Mouse (Mus musculus): Measurements from ENCODE around the gene Fank1. TPM values are rescaled to one million over a fixed set of nuclear protein-coding genes. Genes with fewer than 3 reads are reported as not detected.
"Not testable (repeated sequence)": the region's sequence is repeated elsewhere in the genome, so short reads cannot be mapped to it uniquely, and the experiment has no call there.

Gene Fank1
- total and polyA plus RNA-seq, 2 experiments from 2014 or later = 4.5 to 9.0 TPM

DNA sequence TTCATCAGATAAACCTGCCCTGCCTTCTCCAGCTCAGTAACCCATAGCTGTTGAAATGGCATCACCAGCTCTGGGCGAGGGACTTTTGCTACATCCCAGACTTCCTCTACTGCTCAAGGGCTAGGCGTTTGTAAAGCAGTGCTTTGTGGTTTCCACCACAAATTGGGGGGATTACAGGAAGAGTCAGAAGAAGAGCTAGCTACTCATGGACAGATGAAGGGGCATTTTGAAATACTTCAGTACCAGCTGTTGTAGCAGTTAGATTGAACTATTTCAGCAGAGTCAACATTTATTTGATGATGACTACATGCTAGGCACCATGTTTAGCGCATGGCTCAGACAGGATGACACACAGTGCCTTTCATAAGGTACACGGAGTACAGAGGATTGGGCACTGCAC, 93.6 kb downstream of the Fank1 start:
- Histone ChIP-seq H3K27me3 (ENCODE audit: insufficient read depth, low read length) (no peaks in the 10 kb centered on the region), H3K4me3 (ENCODE audit: low read depth, low read length) (no peak overlapping the region), H3K36me3 (ENCODE audit: insufficient read depth) (no peaks in the 10 kb centered on the region), H3K4me2 (ENCODE audit: low read depth) (no peak overlapping the region), H3K4me1 (ENCODE audit: insufficient read depth) (no peaks in the 10 kb centered on the region), H3K9me3 (ENCODE audit: low read length) (no peaks in the 10 kb centered on the region), H3K9ac (no peak overlapping the region), H3K27ac (ENCODE audit: low read depth, low read length) (no peak overlapping the region)
- no peak for TF ChIP-seq CTCF (IDR thresholded peaks at IDR 0.05; ENCODE audit: low read depth)
- DNase-seq = no peak
- WGBS = 89% methylated on average over 4 of the region's 4 CpGs
- ATAC-seq = no peak

DNA sequence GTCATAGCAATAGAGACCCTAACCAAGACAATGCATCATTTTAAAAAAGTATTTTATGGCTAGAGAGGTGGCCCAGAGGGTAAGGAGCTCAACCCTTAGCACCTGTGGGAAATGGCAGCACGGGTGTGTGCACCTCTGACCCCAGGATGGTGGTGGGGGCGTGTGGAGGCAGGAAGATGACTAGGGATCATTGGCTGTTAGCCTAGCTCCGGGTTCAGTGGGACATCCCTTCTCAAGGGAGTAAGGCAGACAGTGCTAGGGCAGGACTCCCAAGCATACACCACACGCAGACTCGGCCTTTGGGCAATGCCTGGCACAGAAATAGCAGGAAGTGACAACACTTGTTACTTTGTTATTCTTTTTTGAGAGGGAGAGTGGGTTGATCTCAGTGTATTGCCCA, 96.0 kb downstream of the Fank1 start:
- TF ChIP-seq CTCF (IDR thresholded peaks at IDR 0.05; ENCODE audit: low read depth) = no peak
- no peak overlapping the region for H3K4me2 ChIP-seq (ENCODE audit: low read depth)
- DNase-seq (no peak), ATAC-seq (no peak)
- no peaks in the 10 kb centered on the region for H3K4me1 ChIP-seq (ENCODE audit: insufficient read depth)
- no peaks in the 10 kb centered on the region for H3K36me3 ChIP-seq (ENCODE audit: insufficient read depth)
- H3K9ac ChIP-seq = no peak overlapping the region
- H3K27ac ChIP-seq (ENCODE audit: low read depth, low read length) = no peak overlapping the region
- WGBS = 81% methylated on average over 5 of the region's 5 CpGs
- no peaks in the 10 kb centered on the region for H3K9me3 ChIP-seq (ENCODE audit: low read length)
- H3K4me3 ChIP-seq (ENCODE audit: low read depth, low read length) = no peak overlapping the region
- H3K27me3 ChIP-seq (ENCODE audit: insufficient read depth, low read length) = no peaks in the 10 kb centered on the region

DNA sequence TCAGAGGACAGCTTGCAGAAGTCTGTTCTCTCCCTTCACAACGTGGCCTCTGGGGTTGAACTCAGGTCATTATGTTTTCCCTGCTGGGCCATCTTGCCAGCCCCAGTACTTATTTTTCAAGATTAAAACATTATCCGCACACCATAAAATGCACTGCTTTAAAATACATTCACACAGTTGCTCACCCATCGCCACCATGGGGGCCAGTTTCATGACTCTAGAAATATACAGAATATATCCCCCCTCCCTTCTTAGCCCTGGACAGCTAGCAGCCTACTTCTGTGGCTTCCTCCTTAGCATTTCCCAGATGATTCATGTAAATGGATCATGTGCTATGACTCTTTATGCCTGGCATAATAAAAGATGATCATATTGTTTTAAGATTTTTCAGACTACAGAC, 99.5 kb downstream of the Fank1 start:
- Histone ChIP-seq H3K27me3 (ENCODE audit: insufficient read depth, low read length) (no peaks in the 10 kb centered on the region), H3K9me3 (ENCODE audit: low read length) (no peaks in the 10 kb centered on the region), H3K4me3 (ENCODE audit: low read depth, low read length) (no peak overlapping the region), H3K27ac (ENCODE audit: low read depth, low read length) (no peak overlapping the region), H3K4me1 (ENCODE audit: insufficient read depth) (no peaks in the 10 kb centered on the region), H3K36me3 (ENCODE audit: insufficient read depth) (no peaks in the 10 kb centered on the region), H3K9ac (no peak overlapping the region), H3K4me2 (ENCODE audit: low read depth) (no peak overlapping the region)
- ATAC-seq (no peak), DNase-seq (no peak)
- WGBS = 82% methylated on average over 3 of the region's 3 CpGs
- no peak for TF ChIP-seq CTCF (IDR thresholded peaks at IDR 0.05; ENCODE audit: low read depth)

DNA sequence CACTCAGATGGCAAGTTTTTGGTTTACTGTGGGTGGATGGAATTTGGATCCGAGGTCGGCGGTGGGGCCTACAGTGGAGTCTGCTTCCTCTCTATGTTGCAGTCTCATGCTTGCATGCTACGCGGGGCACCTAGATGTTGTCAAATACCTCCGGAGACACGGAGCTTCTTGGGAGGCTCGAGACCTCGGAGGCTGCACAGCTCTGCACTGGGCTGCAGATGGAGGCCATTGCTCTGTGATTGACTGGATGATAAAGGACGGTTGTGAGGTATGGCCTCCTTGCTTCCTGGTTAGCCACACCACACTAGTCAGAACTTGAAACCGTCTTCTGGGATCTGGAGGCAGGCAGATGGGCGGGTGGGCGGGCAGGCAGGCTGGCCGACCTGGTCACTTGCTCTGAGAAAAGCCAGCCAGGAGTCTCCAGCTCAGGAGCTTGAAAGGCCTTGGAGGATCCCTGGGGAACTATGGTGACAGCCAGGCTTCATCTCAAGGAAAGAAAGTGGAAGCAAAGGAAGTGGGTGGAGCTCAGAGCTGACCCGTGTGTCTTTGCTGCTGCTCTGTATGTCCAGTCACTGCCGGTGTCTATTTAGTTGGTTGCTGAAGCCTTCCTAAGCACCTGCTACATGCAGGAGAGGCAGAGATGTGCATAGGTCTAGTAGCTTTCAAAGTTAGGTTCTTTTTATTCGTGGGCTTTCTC, 100.1 kb downstream of the Fank1 start:
- no peaks in the 10 kb centered on the region for H3K27me3 ChIP-seq (ENCODE audit: insufficient read depth, low read length)
- DNase-seq = no peak
- WGBS = 85% methylated on average over 17 of the region's 17 CpGs
- H3K36me3 ChIP-seq (ENCODE audit: insufficient read depth) = no peaks in the 10 kb centered on the region
- H3K9ac ChIP-seq = no peak overlapping the region
- ATAC-seq = no peak
- no peak overlapping the region for H3K27ac ChIP-seq (ENCODE audit: low read depth, low read length)
- no peak overlapping the region for H3K4me2 ChIP-seq (ENCODE audit: low read depth)
- no peak overlapping the region for H3K4me3 ChIP-seq (ENCODE audit: low read depth, low read length)
- no peaks in the 10 kb centered on the region for H3K9me3 ChIP-seq (ENCODE audit: low read length)
- no peak for TF ChIP-seq CTCF (IDR thresholded peaks at IDR 0.05; ENCODE audit: low read depth)
- no peaks in the 10 kb centered on the region for H3K4me1 ChIP-seq (ENCODE audit: insufficient read depth)

DNA sequence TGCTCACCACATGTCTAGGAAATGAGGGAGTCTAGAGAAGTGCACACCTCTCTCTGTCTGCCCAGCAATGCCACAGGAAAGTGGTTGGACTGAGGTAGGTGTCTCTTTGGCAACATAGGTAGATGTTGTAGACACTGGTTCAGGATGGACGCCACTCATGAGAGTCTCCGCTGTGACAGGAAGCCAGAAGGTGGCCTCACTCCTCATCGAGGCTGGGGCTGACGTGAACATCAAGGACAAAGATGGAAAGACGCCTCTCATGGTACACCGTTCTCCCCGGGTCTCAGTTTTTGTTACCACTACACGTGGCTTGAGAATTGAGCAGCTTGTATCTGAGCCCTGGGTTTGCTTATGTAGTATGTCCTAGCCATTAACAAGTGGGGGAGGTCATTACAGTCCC, 103.1 kb downstream of the Fank1 start:
- H3K9me3 ChIP-seq (ENCODE audit: low read length) = no peaks in the 10 kb centered on the region
- DNase-seq (no peak), ATAC-seq (no peak)
- H3K27ac ChIP-seq (ENCODE audit: low read depth, low read length) = no peak overlapping the region
- TF ChIP-seq CTCF (IDR thresholded peaks at IDR 0.05; ENCODE audit: low read depth) = no peak
- WGBS = 96% methylated on average over 8 of the region's 8 CpGs
- no peak overlapping the region for H3K4me2 ChIP-seq (ENCODE audit: low read depth)
- no peak overlapping the region for H3K4me3 ChIP-seq (ENCODE audit: low read depth, low read length)
- H3K4me1 ChIP-seq (ENCODE audit: insufficient read depth) = no peaks in the 10 kb centered on the region
- H3K27me3 ChIP-seq (ENCODE audit: insufficient read depth, low read length) = no peaks in the 10 kb centered on the region
- no peak overlapping the region for H3K9ac ChIP-seq
- no peaks in the 10 kb centered on the region for H3K36me3 ChIP-seq (ENCODE audit: insufficient read depth)

- not testable (repeated sequence) for DNase-seq; H3K4me1 ChIP-seq (ENCODE audit: insufficient read depth); H3K36me3 ChIP-seq (ENCODE audit: insufficient read depth); H3K9ac ChIP-seq; ATAC-seq; H3K9me3 ChIP-seq (ENCODE audit: low read length); H3K4me3 ChIP-seq (ENCODE audit: low read depth, low read length); H3K27me3 ChIP-seq (ENCODE audit: insufficient read depth, low read length); H3K27ac ChIP-seq (ENCODE audit: low read depth, low read length); H3K4me2 ChIP-seq (ENCODE audit: low read depth)
- WGBS = 58% methylated on average over 5 of the region's 9 CpGs
Measured at GRCm38 (mm10) chr7:133884759-133885431, 108.2 kb downstream of the Fank1 start.

All from forebrain, postnatal 0 days (tissue).